Mouse (Mus musculus): ENCODE data around the gene F2r.

DNA sequence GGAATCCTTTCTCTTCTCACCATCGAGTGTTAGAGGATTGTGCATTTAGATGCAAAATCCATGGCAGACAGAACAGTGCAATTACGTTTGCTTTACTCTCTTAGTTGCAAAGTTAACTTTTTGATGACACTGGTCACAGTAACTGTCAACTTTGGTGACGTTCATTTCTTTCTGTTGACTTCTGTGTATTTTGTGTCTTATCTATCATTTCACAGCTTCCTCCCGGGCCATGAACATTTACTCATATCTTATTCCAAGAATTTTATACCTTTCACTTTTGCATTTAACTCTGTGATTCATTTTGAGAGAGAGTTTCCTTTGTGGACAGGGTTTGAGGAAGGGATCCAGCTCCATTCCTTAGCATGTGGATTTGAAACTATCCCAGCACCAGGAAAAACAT lies 35.4 kb upstream of the F2r start:
- TF ChIP-seq ZC3H11A (IDR thresholded peaks at IDR 0.05; ENCODE audit: borderline replicate concordance, low read depth, low read length) (no peak), MAFK (IDR thresholded peaks at IDR 0.05; ENCODE audit: insufficient read depth, low read depth, low read length) (no peak)
